Mouse (Mus musculus) hindbrain, embryonic 16.5 days (tissue): ENCODE measurements around the gene Rdh14. TPM values are rescaled to one million over a fixed set of nuclear protein-coding genes. Genes with fewer than 3 reads are reported as not detected.
A peak's percentile ranks its signal among the peaks of the same experiment; 100 is the strongest.

Experiments used
- ATAC-seq: fragments of 200-750 bp; cut with Nextera tagmentation; 2 replicates; pipeline ENCODE4 v1.8.0; 2017; ENCODE audit warnings: moderate TSS enrichment, moderate library complexity
- H3K27ac ChIP-seq: fragments of 300-500 bp; sonication (generic); 2 replicates; pipeline ENCODE4 v1.5.1; 2014; ENCODE audit warnings: low read depth, mild to moderate bottlenecking, control low read depth, low read length, moderate library complexity
- H3K27me3 ChIP-seq: fragments of 300-500 bp; sonication (generic); replicated peaks from 2 replicates; pipeline ENCODE4 v1.6.1; 2014; ENCODE audit warnings: low read length; ENCODE audit not compliant: control insufficient read depth, insufficient read depth
- H3K36me3 ChIP-seq: fragments of 300-500 bp; sonication (generic); 2 replicates; pipeline ENCODE4 v1.6.1; 2014; ENCODE audit warnings: mild to moderate bottlenecking, low read length, moderate library complexity, mixed read lengths; ENCODE audit not compliant: control insufficient read depth, insufficient read depth
- H3K4me1 ChIP-seq: fragments of 300-500 bp; sonication (generic); 2 replicates; pipeline ENCODE4 v1.6.1; 2014; ENCODE audit warnings: low read depth, low read length; ENCODE audit not compliant: control insufficient read depth, insufficient read depth
- H3K4me2 ChIP-seq: fragments of 300-500 bp; sonication (generic); 2 replicates; pipeline ENCODE4 v1.6.1; 2014; ENCODE audit warnings: mild to moderate bottlenecking, low read length, control low read depth, moderate library complexity
- H3K4me3 ChIP-seq: fragments of 300-500 bp; sonication (generic); 2 replicates; pipeline ENCODE4 v1.5.1; 2014; ENCODE audit warnings: mild to moderate bottlenecking, low read length, control low read depth, moderate library complexity
- H3K9ac ChIP-seq: fragments of 300-500 bp; sonication (generic); 2 replicates; pipeline ENCODE4 v1.6.1; 2014; ENCODE audit warnings: low read depth, mild to moderate bottlenecking, control low read depth, low read length, moderate library complexity
- H3K9me3 ChIP-seq: fragments of 300-500 bp; sonication (generic); 2 replicates; pipeline ENCODE4 v1.6.1; 2014; ENCODE audit warnings: mild to moderate bottlenecking, low read length, moderate library complexity; ENCODE audit not compliant: control insufficient read depth
- WGBS: fragments of 180-500 bp; shearing (Covaris S2); extraction: QIAGEN DNeasy Blood & Tissue Kit; methylation state at CpG from one replicate; pipeline ENCODE4 v1.1.7; 2014; 5-methylcytosine and 5-hydroxymethylcytosine counted together
- polyA plus RNA-seq: library from polyadenylated mRNA; unstranded; fragments of >200 nt; fragmentation: Nextera tagmentation; extraction: Ambion mirVana; gene quantifications from 2 replicates; pipeline ENCODE4 v1.2.1, GENCODE M21; 2015

Rdh14 gene
- polyA plus RNA-seq = 43.5 and 45.0 TPM in 2 replicates

- ATAC-seq = peak; percentile 99
- Histone ChIP-seq H3K9ac (peak within 1 kb of the TSS; percentile 99), H3K4me1 (peaks cover 7% of the 10 kb centered on the region), H3K36me3 (peaks cover 8% of the 10 kb centered on the region), H3K27ac (peak within 1 kb of the TSS; percentile 93), H3K27me3 (no peaks in the 10 kb centered on the region), H3K4me2 (peak within 1 kb of the TSS; percentile 70), H3K9me3 (no peaks in the 10 kb centered on the region), H3K4me3 (peak within 1 kb of the TSS; percentile 94)
- WGBS = 0% methylated on average over 53 of the region's 53 CpGs
These were observed at the start of gene Rdh14 for GRCm38 (mm10) chr12:10390671-10391441. Rdh14 (plus strand) TSS chr12:10390772.

GRCm38 (mm10) chr12:10350706-10351105, 39.9 kb upstream of the Rdh14 start:
- Histone ChIP-seq H3K4me3 (no peak overlapping the region), H3K9me3 (no peaks in the 10 kb centered on the region), H3K36me3 (no peaks in the 10 kb centered on the region), H3K27ac (no peak overlapping the region), H3K27me3 (no peaks in the 10 kb centered on the region), H3K9ac (no peak overlapping the region), H3K4me1 (no peaks in the 10 kb centered on the region), H3K4me2 (no peak overlapping the region)
- no peak for ATAC-seq
- 63% methylated on average over 3 of the region's 3 CpGs for WGBS

- Histone ChIP-seq H3K27ac (no peak overlapping the region), H3K4me2 (no peak overlapping the region), H3K27me3 (no peaks in the 10 kb centered on the region), H3K4me3 (no peak overlapping the region), H3K9me3 (no peaks in the 10 kb centered on the region), H3K9ac (no peak overlapping the region), H3K36me3 (no peaks in the 10 kb centered on the region), H3K4me1 (no peaks in the 10 kb centered on the region)
- ATAC-seq = no peak
- 53% methylated on average over 6 of the region's 6 CpGs for WGBS
These were observed 32.8 kb upstream of the Rdh14 start for GRCm38 (mm10) chr12:10357756-10358155.

GRCm38 (mm10) chr12:10369673-10370072, 20.9 kb upstream of the Rdh14 start, which contains the start of gene Nt5c1b:
Nt5c1b (plus strand) TSS chr12:10369973.
- WGBS = 85% methylated on average over 3 of the region's 3 CpGs
- no peak for ATAC-seq
- Histone ChIP-seq H3K4me3 (no peak within 1 kb of the TSS), H3K36me3 (no peaks in the 10 kb centered on the region), H3K4me2 (no peak within 1 kb of the TSS), H3K4me1 (no peaks in the 10 kb centered on the region), H3K9ac (no peak within 1 kb of the TSS), H3K27ac (no peak within 1 kb of the TSS), H3K27me3 (no peaks in the 10 kb centered on the region), H3K9me3 (no peaks in the 10 kb centered on the region)

- Histone ChIP-seq H3K9me3 (no peaks in the 10 kb centered on the region), H3K4me3 (no peak overlapping the region), H3K36me3 (no peaks in the 10 kb centered on the region), H3K9ac (no peak overlapping the region), H3K27me3 (no peaks in the 10 kb centered on the region), H3K4me2 (no peak overlapping the region), H3K4me1 (no peaks in the 10 kb centered on the region), H3K27ac (no peak overlapping the region)
- ATAC-seq = no peak
- WGBS = 77% methylated on average over 1 of the region's 1 CpGs
These were observed 10.2 kb downstream of the Rdh14 start for GRCm38 (mm10) chr12:10400788-10401187.

GRCm38 (mm10) chr12:10402421-10403115, 12.0 kb downstream of the Rdh14 start:
- Histone ChIP-seq H3K4me1 (no peaks in the 10 kb centered on the region), H3K9me3 (no peaks in the 10 kb centered on the region), H3K27me3 (no peaks in the 10 kb centered on the region), H3K4me2 (no peak overlapping the region), H3K36me3 (no peaks in the 10 kb centered on the region), H3K9ac (no peak overlapping the region), H3K27ac (no peak overlapping the region), H3K4me3 (no peak overlapping the region)
- no peak for ATAC-seq
- WGBS = 87% methylated on average over 9 of the region's 9 CpGs

- Histone ChIP-seq H3K4me2 (no peak overlapping the region), H3K27ac (no peak overlapping the region), H3K27me3 (no peaks in the 10 kb centered on the region), H3K4me3 (no peak overlapping the region), H3K9me3 (no peaks in the 10 kb centered on the region), H3K36me3 (no peaks in the 10 kb centered on the region), H3K9ac (no peak overlapping the region), H3K4me1 (no peaks in the 10 kb centered on the region)
- WGBS = 96% methylated on average over 3 of the region's 3 CpGs
- no peak for ATAC-seq
These were observed 20.1 kb downstream of the Rdh14 start for GRCm38 (mm10) chr12:10410511-10411179.

GRCm38 (mm10) chr12:10411453-10411852, 20.9 kb downstream of the Rdh14 start:
- Histone ChIP-seq H3K27ac (no peak overlapping the region), H3K9me3 (no peaks in the 10 kb centered on the region), H3K9ac (no peak overlapping the region), H3K27me3 (no peaks in the 10 kb centered on the region), H3K4me3 (no peak overlapping the region), H3K36me3 (no peaks in the 10 kb centered on the region), H3K4me1 (no peaks in the 10 kb centered on the region), H3K4me2 (no peak overlapping the region)
- no peak for ATAC-seq
- WGBS = 84% methylated on average over 1 of the region's 1 CpGs

- no peak for ATAC-seq
- H3K4me2 ChIP-seq = no peak overlapping the region
- H3K4me3 ChIP-seq = no peak overlapping the region
- no peaks in the 10 kb centered on the region for H3K9me3 ChIP-seq
- H3K9ac ChIP-seq = no peak overlapping the region
- H3K27me3 ChIP-seq = no peaks in the 10 kb centered on the region
- no peak overlapping the region for H3K27ac ChIP-seq
- H3K36me3 ChIP-seq = no peaks in the 10 kb centered on the region
- 81% methylated on average over 3 of the region's 3 CpGs for WGBS
- no peaks in the 10 kb centered on the region for H3K4me1 ChIP-seq
These were observed 31.8 kb downstream of the Rdh14 start for GRCm38 (mm10) chr12:10422347-10422746.
